Mouse (Mus musculus): Measurements from ENCODE around the gene Psmb9. TPM values are rescaled to one million over a fixed set of nuclear protein-coding genes. Genes with fewer than 3 reads are reported as not detected.

The Psmb9 gene
- polyA plus RNA-seq, 1 experiment: 134 TPM

GRCm38 (mm10) chr17:34207456-34207855, 19.9 kb upstream of the Psmb9 start:
- peaks cover 6% of the 10 kb centered on the region; the same call in 1 of the 2 replicates for H3K4me1 ChIP-seq (ENCODE audit: control insufficient read depth, insufficient read depth, low read length)
- TF ChIP-seq CTCF (IDR thresholded peaks at IDR 0.05; ENCODE audit: low read depth, low read length): no peak
- no peak overlapping the region for H3K4me3 ChIP-seq (ENCODE audit: insufficient read depth, low read length)
- H3K27ac ChIP-seq (ENCODE audit: insufficient read depth, low read depth, low read length): no peak overlapping the region

DNA sequence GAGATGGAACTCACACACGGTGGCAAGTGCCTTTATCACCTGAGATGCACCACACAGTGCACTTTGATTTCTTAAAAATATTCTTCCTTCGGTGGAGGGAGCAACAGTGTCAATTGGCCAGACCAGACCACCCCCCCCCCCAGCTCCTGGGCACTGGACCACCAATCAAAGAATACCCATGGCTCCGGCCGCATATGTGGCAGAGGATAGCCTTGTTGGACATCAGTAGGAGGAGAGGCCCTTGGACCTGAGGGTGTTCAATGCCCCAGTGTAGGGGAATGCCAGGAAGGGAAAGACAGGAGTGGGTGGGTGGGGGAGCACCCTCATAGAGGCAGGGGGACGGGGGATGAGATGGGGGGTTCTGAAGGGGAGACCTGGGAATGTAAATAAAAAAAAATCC, 19.2 kb upstream of the Psmb9 start:
- Histone ChIP-seq H3K4me1 (ENCODE audit: control insufficient read depth, insufficient read depth, low read length) (peaks cover 6% of the 10 kb centered on the region; the same call in 1 of the 2 replicates), H3K4me3 (ENCODE audit: insufficient read depth, low read length) (no peak overlapping the region), H3K27ac (ENCODE audit: insufficient read depth, low read depth, low read length) (no peak overlapping the region)
- TF ChIP-seq POLR2A (IDR thresholded peaks at IDR 0.05; ENCODE audit: borderline replicate concordance, low read depth, low read length) (no peak), CTCF (IDR thresholded peaks at IDR 0.05; ENCODE audit: low read depth, low read length) (no peak)

DNA sequence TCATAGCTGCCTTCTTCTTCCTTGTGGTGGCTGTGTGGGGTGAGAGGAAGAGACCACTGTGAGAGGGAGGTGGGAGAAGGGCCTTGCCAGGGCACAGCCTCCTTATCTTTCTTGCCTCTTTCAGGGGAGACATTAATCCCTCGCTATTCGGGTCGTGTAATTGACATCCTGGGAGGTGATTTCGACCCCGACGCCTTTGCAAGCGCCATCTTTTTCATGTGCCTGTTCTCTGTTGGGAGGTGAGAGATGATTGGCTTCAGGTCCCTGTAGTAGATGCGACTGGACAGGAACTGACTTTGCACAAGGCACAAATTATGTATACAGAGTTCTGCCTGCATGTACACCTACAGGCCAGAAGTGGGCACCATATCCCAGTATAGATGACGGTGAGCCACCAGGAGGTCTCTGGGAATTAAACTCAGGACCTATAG, 18.2 kb upstream of the Psmb9 start:
- Histone ChIP-seq H3K4me1 (ENCODE audit: control insufficient read depth, insufficient read depth, low read length) (peaks cover 6% of the 10 kb centered on the region; the same call in 1 of the 2 replicates), H3K4me3 (ENCODE audit: insufficient read depth, low read length) (peak overlapping the region; percentile 98), H3K27ac (ENCODE audit: insufficient read depth, low read depth, low read length) (no peak overlapping the region)
- TF ChIP-seq POLR2A (IDR thresholded peaks at IDR 0.05; ENCODE audit: borderline replicate concordance, low read depth, low read length): no peak
- peak; percentile 16; the same call in 1 of the 2 replicates for TF ChIP-seq CTCF (IDR thresholded peaks at IDR 0.05; ENCODE audit: low read depth, low read length)

DNA sequence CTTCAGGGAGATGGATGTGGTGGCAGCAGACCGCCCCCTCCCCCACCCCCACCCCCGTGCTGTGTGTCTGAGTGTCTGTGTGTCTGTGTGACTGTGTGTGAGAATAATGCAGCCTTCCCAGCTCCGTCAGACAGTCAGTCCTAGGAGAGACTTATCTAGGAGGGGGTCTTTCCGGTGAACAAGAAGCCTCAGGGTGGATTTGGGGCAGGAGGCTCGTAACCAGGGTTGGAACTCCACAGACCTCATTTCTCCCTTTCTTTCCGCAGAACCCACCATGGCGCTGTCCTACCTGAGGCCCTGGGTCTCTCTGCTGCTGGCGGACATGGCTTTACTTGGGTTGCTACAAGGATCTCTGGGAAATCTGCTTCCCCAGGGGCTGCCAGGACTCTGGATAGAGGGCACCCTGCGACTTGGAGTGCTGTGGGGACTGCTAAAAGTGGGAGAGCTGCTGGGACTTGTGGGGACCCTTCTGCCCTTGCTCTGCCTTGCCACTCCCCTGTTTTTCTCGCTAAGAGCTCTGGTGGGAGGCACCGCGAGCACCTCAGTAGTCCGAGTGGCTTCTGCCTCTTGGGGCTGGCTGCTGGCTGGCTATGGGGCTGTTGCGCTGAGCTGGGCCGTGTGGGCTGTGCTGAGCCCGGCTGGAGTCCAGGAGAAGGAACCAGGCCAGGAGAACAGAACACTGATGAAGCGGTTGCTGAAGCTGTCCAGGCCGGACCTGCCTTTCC, 17.6 kb upstream of the Psmb9 start:
- TF ChIP-seq CTCF (IDR thresholded peaks at IDR 0.05; ENCODE audit: low read depth, low read length): no peak
- no peak for TF ChIP-seq POLR2A (IDR thresholded peaks at IDR 0.05; ENCODE audit: borderline replicate concordance, low read depth, low read length)
- peak overlapping the region; percentile 98 for H3K4me3 ChIP-seq (ENCODE audit: insufficient read depth, low read length)
- H3K27ac ChIP-seq (ENCODE audit: insufficient read depth, low read depth, low read length): no peak overlapping the region
- peaks cover 6% of the 10 kb centered on the region; the same call in 1 of the 2 replicates for H3K4me1 ChIP-seq (ENCODE audit: control insufficient read depth, insufficient read depth, low read length)

DNA sequence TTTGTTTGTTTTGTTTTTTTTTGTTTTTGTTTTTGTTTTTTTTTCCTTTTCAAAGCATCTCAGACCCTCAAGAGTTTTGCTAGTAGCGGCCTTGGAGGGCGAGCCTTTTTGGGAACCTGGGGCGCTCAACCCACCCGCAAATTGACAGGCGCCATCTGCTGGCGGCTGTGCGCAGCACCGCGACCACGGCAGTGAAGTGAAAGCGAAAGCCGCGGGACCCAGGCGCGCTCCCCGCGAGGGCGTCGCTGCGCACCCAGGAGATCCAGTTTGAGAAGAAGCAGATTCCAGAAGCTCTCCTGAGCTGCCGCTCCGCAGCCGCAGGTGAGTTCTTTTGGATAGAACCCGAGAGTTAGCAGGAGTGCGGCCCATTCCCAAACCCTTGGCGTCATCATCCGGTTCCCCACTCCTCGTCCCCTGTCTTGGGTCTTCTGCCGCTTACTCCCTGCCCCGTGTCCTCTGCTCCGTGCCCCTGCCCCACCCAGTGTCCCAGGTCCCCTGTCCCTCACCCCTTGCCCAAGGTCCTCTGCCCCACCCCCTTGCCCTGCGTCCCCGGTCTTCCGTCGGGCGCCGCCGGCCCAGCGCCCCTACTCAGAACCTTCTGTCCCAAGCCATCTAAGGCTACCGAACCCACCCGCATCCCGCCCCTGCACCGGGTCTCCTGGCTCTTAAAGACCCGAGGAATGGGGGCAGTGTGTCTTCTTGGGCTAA, 16.9 kb upstream of the Psmb9 start:
- Histone ChIP-seq H3K4me3 (ENCODE audit: insufficient read depth, low read length) (peak overlapping the region; percentile 98), H3K4me1 (ENCODE audit: control insufficient read depth, insufficient read depth, low read length) (peaks cover 6% of the 10 kb centered on the region; the same call in 1 of the 2 replicates), H3K27ac (ENCODE audit: insufficient read depth, low read depth, low read length) (0 out of 2 replicates have a peak overlapping the region, but pooled peaks have one; percentile 28)
- TF ChIP-seq POLR2A (IDR thresholded peaks at IDR 0.05; ENCODE audit: borderline replicate concordance, low read depth, low read length) (no peak), CTCF (IDR thresholded peaks at IDR 0.05; ENCODE audit: low read depth, low read length) (peak; percentile 90)

DNA sequence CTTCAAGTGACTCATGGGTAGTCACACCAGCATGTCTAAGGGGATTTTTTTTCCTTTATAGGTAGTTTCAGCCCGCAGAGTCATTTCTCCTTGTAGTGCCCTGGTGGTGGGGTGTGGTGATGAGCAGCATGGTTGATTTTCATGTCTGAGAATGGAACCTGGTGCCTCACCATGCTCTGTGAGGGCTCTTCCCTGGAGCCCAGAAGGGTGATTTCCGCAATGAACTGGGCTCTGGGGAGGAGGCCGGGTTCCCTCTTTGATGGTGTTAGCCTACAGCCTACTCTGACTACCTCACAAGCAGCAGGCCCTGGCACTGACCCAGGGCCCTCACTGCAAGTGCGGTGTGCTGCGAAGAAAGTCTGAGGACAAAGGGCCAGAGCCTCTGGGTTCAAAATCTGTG, 15.9 kb upstream of the Psmb9 start, which contains the start of gene Tap2:
Gene Tap2 (plus strand): TSS at position 84 of the 400 bp plus-strand sequence.
- Histone ChIP-seq H3K4me1 (ENCODE audit: control insufficient read depth, insufficient read depth, low read length) (peaks cover 12% of the 10 kb centered on the region), H3K27ac (ENCODE audit: insufficient read depth, low read depth, low read length) (no peak within 1 kb of the TSS), H3K4me3 (ENCODE audit: insufficient read depth, low read length) (peak within 1 kb of the TSS; percentile 98)
- TF ChIP-seq CTCF (IDR thresholded peaks at IDR 0.05; ENCODE audit: low read depth, low read length) (no peak), POLR2A (IDR thresholded peaks at IDR 0.05; ENCODE audit: borderline replicate concordance, low read depth, low read length) (no peak)

- Histone ChIP-seq H3K4me3 (ENCODE audit: insufficient read depth, low read length) (no peak overlapping the region), H3K27ac (ENCODE audit: insufficient read depth, low read depth, low read length) (no peak overlapping the region), H3K4me1 (ENCODE audit: control insufficient read depth, insufficient read depth, low read length) (peaks cover 12% of the 10 kb centered on the region)
- TF ChIP-seq CTCF (IDR thresholded peaks at IDR 0.05; ENCODE audit: low read depth, low read length) (no peak), POLR2A (IDR thresholded peaks at IDR 0.05; ENCODE audit: borderline replicate concordance, low read depth, low read length) (no peak)
Observed at GRCm38 (mm10) chr17:34202760-34203442, 15.3 kb upstream of the Psmb9 start.

DNA sequence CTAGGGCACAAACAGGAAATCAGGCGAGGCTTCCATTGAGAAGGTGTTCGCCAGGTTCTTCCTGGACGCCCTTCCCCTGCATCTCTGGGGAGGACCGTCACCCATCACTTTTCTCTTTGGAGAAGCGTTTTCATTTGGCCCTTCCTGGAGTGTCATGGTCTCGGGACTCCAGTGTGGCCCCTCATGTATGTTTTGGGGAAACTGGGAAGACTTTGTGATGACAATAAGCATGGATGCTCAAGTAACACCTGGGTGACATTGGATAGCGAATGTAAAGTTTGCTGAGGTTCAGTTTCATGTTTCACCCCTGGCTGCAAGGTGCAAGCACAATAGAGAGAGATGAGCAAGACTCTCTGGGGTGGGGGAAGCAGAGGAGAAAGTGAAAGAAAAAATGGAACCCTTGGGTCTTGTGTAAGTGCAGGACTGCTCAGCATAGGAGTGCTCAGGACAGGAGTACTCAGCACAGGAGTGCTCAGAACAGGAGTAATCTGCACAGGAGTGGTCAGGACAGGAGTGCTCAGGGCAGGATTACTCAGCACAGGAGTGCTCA, 14.0 kb upstream of the Psmb9 start:
- TF ChIP-seq POLR2A (IDR thresholded peaks at IDR 0.05; ENCODE audit: borderline replicate concordance, low read depth, low read length): no peak
- no peak for TF ChIP-seq CTCF (IDR thresholded peaks at IDR 0.05; ENCODE audit: low read depth, low read length)
- no peak overlapping the region for H3K27ac ChIP-seq (ENCODE audit: insufficient read depth, low read depth, low read length)
- no peak overlapping the region for H3K4me3 ChIP-seq (ENCODE audit: insufficient read depth, low read length)
- H3K4me1 ChIP-seq (ENCODE audit: control insufficient read depth, insufficient read depth, low read length): peaks cover 12% of the 10 kb centered on the region

GRCm38 (mm10) chr17:34200772-34201505, 13.4 kb upstream of the Psmb9 start:
- Histone ChIP-seq H3K27ac (ENCODE audit: insufficient read depth, low read depth, low read length) (no peak overlapping the region), H3K4me1 (ENCODE audit: control insufficient read depth, insufficient read depth, low read length) (peaks cover 12% of the 10 kb centered on the region), H3K4me3 (ENCODE audit: insufficient read depth, low read length) (no peak overlapping the region)
- TF ChIP-seq CTCF (IDR thresholded peaks at IDR 0.05; ENCODE audit: low read depth, low read length): no peak
- TF ChIP-seq POLR2A (IDR thresholded peaks at IDR 0.05; ENCODE audit: borderline replicate concordance, low read depth, low read length): no peak

Data from bone marrow macrophage, adult 2 months (primary cell).